Mouse (Mus musculus): ENCODE measurements around the gene Prex1. TPM values are rescaled to one million over a fixed set of nuclear protein-coding genes. Genes with fewer than 3 reads are reported as not detected.

Prex1 gene
- total and polyA plus RNA-seq, 3 experiments = 5.5 to 19.5 (median 18.5) TPM

GRCm38 (mm10) chr2:166526204-166526603 is 187.4 kb downstream of the Prex1 start:
- TF ChIP-seq JUN (IDR thresholded peaks at IDR 0.05; ENCODE audit: insufficient read depth, low read depth, low read length) (no peak), NELFE (IDR thresholded peaks at IDR 0.05; ENCODE audit: low read depth, low read length) (no peak), USF2 (conservative IDR thresholded peaks at IDR 0.05; ENCODE audit: low read depth, low read length) (no peak), TCF12 (IDR thresholded peaks at IDR 0.05; ENCODE audit: low read depth, low read length) (no peak), ZMIZ1 (IDR thresholded peaks at IDR 0.05; ENCODE audit: low read depth, low read length) (no peak)
- Histone ChIP-seq H3K4me2 (ENCODE audit: insufficient read depth, low read depth, poor library complexity, severe bottlenecking) (no peak overlapping the region), H3K9me3 (replicated peaks; ENCODE audit: low read length) (peaks cover 9% of the 10 kb centered on the region), H3K4me1 (ENCODE audit: control insufficient read depth in 1 of 2, insufficient read depth in 2 of 2) (0 out of 4 replicates have a peak, but pooled peaks cover 0 to 6% of the 10 kb centered on the region in 2 experiments), H3K36me3 (replicated peaks in 1 of 2; ENCODE audit: control insufficient read depth in 1 of 2, insufficient read depth in 1 of 2, low read length in 1 of 2) (no peaks in the 10 kb centered on the region), H3K9ac (ENCODE audit: insufficient read depth, low read depth) (no peak overlapping the region), H3K27ac (ENCODE audit: insufficient read depth, low read depth) (no peak overlapping the region), H3K4me3 (replicated peaks in 1 of 3; ENCODE audit: low read depth in 2 of 3, low read length in 2 of 3, poor library complexity in 1 of 3) (no peak overlapping the region), H3K79me2 (replicated peaks; ENCODE audit: control insufficient read depth, extremely low read depth, insufficient read depth, poor library complexity, severe bottlenecking) (no peaks in the 10 kb centered on the region), H3K27me3 (replicated peaks) (peaks cover 2% of the 10 kb centered on the region)
- DNase-seq (ENCODE audit: extremely low read depth) = no peak
- in situ Hi-C loops (cut with MboI; ENCODE audit: low pct_ligation_motif_present, low pct_unique_long_range_greater_than_20kb, low sequenced_read_pairs) = no loop called here
- dilution Hi-C loops (cut with MboI; ENCODE audit: extremely low pct_ligation_motif_present, extremely low pct_unique_long_range_greater_than_20kb, low sequenced_read_pairs) = no loop called here

GRCm38 (mm10) chr2:166523156-166523890 is 190.3 kb downstream of the Prex1 start:
- Histone ChIP-seq H3K27ac (ENCODE audit: insufficient read depth, low read depth) (no peak overlapping the region), H3K27me3 (replicated peaks) (peaks cover 2% of the 10 kb centered on the region), H3K4me1 (ENCODE audit: control insufficient read depth in 1 of 2, insufficient read depth in 2 of 2) (0 out of 4 replicates have a peak, but pooled peaks cover 0 to 6% of the 10 kb centered on the region in 2 experiments), H3K36me3 (replicated peaks in 1 of 2; ENCODE audit: control insufficient read depth in 1 of 2, insufficient read depth in 1 of 2, low read length in 1 of 2) (no peaks in the 10 kb centered on the region), H3K79me2 (replicated peaks; ENCODE audit: control insufficient read depth, extremely low read depth, insufficient read depth, poor library complexity, severe bottlenecking) (no peaks in the 10 kb centered on the region), H3K4me3 (replicated peaks in 1 of 3; ENCODE audit: low read depth in 2 of 3, low read length in 2 of 3, poor library complexity in 1 of 3) (no peak overlapping the region), H3K4me2 (ENCODE audit: insufficient read depth, low read depth, poor library complexity, severe bottlenecking) (no peak overlapping the region), H3K9me3 (replicated peaks; ENCODE audit: low read length) (peaks cover 2% of the 10 kb centered on the region), H3K9ac (ENCODE audit: insufficient read depth, low read depth) (no peak overlapping the region)
- TF ChIP-seq USF1 (IDR thresholded peaks at IDR 0.05; ENCODE audit: low read depth, low read length) = no peak
- TF ChIP-seq MAFK (IDR thresholded peaks at IDR 0.05; ENCODE audit: insufficient replicate concordance, low read length) = no peak
- no peak for TF ChIP-seq SMC3 (IDR thresholded peaks at IDR 0.05; ENCODE audit: low read depth, low read length)
- TF ChIP-seq E2F4 (IDR thresholded peaks at IDR 0.05; ENCODE audit: insufficient replicate concordance, low read depth, low read length) = no peak
- TF ChIP-seq RAD21 (IDR thresholded peaks at IDR 0.05; ENCODE audit: low read depth, low read length) = no peak
- TF ChIP-seq BHLHE40 (IDR thresholded peaks at IDR 0.05; ENCODE audit: low read depth, low read length) = no peak
- TF ChIP-seq RCOR1 (conservative IDR thresholded peaks at IDR 0.05; ENCODE audit: low read depth, low read length) = no peak
- no peak for TF ChIP-seq EP300 (IDR thresholded peaks at IDR 0.05; ENCODE audit: low read length)
- no peak for TF ChIP-seq NRF1 (IDR thresholded peaks at IDR 0.05; ENCODE audit: low read depth, low read length)
- TF ChIP-seq POLR2A (IDR thresholded peaks at IDR 0.05; ENCODE audit: low read depth, low read length) = no peak
- no peak for TF ChIP-seq GABPA (IDR thresholded peaks at IDR 0.05; ENCODE audit: insufficient replicate concordance, low read depth, low read length)
- no peak for DNase-seq (ENCODE audit: extremely low read depth)
- dilution Hi-C loops (cut with MboI; ENCODE audit: extremely low pct_ligation_motif_present, extremely low pct_unique_long_range_greater_than_20kb, low sequenced_read_pairs) (no loop called here), in situ Hi-C loops (cut with MboI; ENCODE audit: low pct_ligation_motif_present, low pct_unique_long_range_greater_than_20kb, low sequenced_read_pairs) (no loop called here)
